Mouse (Mus musculus) heart, postnatal 14 days (tissue): ENCODE measurements at regions not wholly inside any gene's neighbourhood (a gene's known extent, or its start where the extent isn't known, plus 50 kb on each side); places are given as distances from the start of the nearest gene placed in this dataset.

ENCODE experiments used
- DNase-seq, 2 experiments: peaks; one replicate each; pipeline ENCODE4 v3.0.0; 2021 to 2022
- intact Hi-C: fragments of 180-260 bp; cut with DNase I; formaldehyde crosslinking; loops from one replicate; pipeline ENCODE4 v1.15.1; 2025

GRCm38 (mm10) chr7:68686396-68687139 lies 62.5 kb downstream of the Arrdc4 start:
- intact Hi-C loops: no loop called here

GRCm38 (mm10) chr7:68682929-68683643 lies 66.0 kb downstream of the Arrdc4 start:
- intact Hi-C loops: no loop called here
- no peak for DNase-seq

More at GRCm38 (mm10) chr7:68686396-68687139, 62.5 kb downstream of the Arrdc4 start:
- DNase-seq: no peak

GRCm38 (mm10) chr7:68682318-68682728 lies 66.7 kb downstream of the Arrdc4 start:
- intact Hi-C loops: no loop called here
- DNase-seq: peak in 1 of 2 experiments; percentile 25

- DNase-seq: no peak
- intact Hi-C loops: no loop called here
Measured at GRCm38 (mm10) chr7:68679770-68680169, 69.3 kb downstream of the Arrdc4 start.

- intact Hi-C loops: loop anchor here (5.0 kb wide), 1 partner anchor 154 kb away; no protein-coding TSS in a partner anchor
- DNase-seq: no peak
Measured at GRCm38 (mm10) chr7:68667790-68668732, 81.0 kb downstream of the Arrdc4 start.

GRCm38 (mm10) chr7:68667215-68667614 lies 81.8 kb downstream of the Arrdc4 start:
- intact Hi-C loops: loop anchor here (5.0 kb wide), 1 partner anchor 155 kb away; no protein-coding TSS in a partner anchor
- DNase-seq: no peak

- intact Hi-C loops: no loop called here
- no peak for DNase-seq
Measured at GRCm38 (mm10) chr7:68656354-68656753, 92.7 kb downstream of the Arrdc4 start.

- no peak for DNase-seq
- intact Hi-C loops: loop anchor here (5.0 kb wide), 1 partner anchor 76 kb away; no protein-coding TSS in a partner anchor
Measured at GRCm38 (mm10) chr7:68653534-68653933, 95.5 kb downstream of the Arrdc4 start.

- DNase-seq: peak in 1 of 2 experiments; percentile 8
- intact Hi-C loops: loop anchor here (2.0 to 5.0 kb wide), 3 partner anchors 74 to 179 kb away; no protein-coding TSS in a partner anchor
Measured at GRCm38 (mm10) chr7:68651418-68651817, 97.6 kb downstream of the Arrdc4 start.

GRCm38 (mm10) chr7:68637556-68638215 lies 111.4 kb downstream of the Arrdc4 start:
- intact Hi-C loops: no loop called here

GRCm38 (mm10) chr7:68621080-68621479 lies 128.0 kb downstream of the Arrdc4 start:
- intact Hi-C loops: no loop called here
- no peak for DNase-seq

More at GRCm38 (mm10) chr7:68637556-68638215, 111.4 kb downstream of the Arrdc4 start:
- DNase-seq: no peak

GRCm38 (mm10) chr7:68610499-68610898 lies 138.5 kb downstream of the Arrdc4 start:
- intact Hi-C loops: no loop called here
- DNase-seq: no peak

- intact Hi-C loops: no loop called here
- no peak for DNase-seq
Measured at GRCm38 (mm10) chr7:68607170-68607569, 141.9 kb downstream of the Arrdc4 start.

GRCm38 (mm10) chr7:68606278-68606677 lies 142.8 kb downstream of the Arrdc4 start:
- intact Hi-C loops: no loop called here
- peak in 1 of 2 experiments; percentile 11 for DNase-seq

- DNase-seq: no peak
- intact Hi-C loops: no loop called here
Measured at GRCm38 (mm10) chr7:68603711-68604110, 145.3 kb downstream of the Arrdc4 start.

- intact Hi-C loops: no loop called here
- DNase-seq: no peak
Measured at GRCm38 (mm10) chr7:68602003-68602402, 147.0 kb downstream of the Arrdc4 start.

GRCm38 (mm10) chr7:68594017-68594386 lies 155.0 kb downstream of the Arrdc4 start:
- intact Hi-C loops: no loop called here
- DNase-seq: no peak

- no peak for DNase-seq
- intact Hi-C loops: no loop called here
Measured at GRCm38 (mm10) chr7:68593344-68594016, 155.6 kb downstream of the Arrdc4 start.
